Mouse (Mus musculus) lung, embryonic 14.5 days (tissue): ENCODE data around the gene Kctd15. TPM values are rescaled to one million over a fixed set of nuclear protein-coding genes. Genes with fewer than 3 reads are reported as not detected.

Experiments used
- ATAC-seq: fragments of 200-750 bp; cut with Nextera tagmentation; 2 replicates; pipeline ENCODE4 v1.8.0; 2017; ENCODE audit warnings: mild to moderate bottlenecking, moderate TSS enrichment, moderate library complexity; ENCODE audit not compliant: insufficient read depth
- DNase-seq: peaks from one replicate; pipeline ENCODE4 v3.0.0-alpha.2; 2015
- H3K27ac ChIP-seq: fragments of 300-500 bp; sonication (generic); 2 replicates; pipeline ENCODE4 v1.5.1; 2014; ENCODE audit warnings: low read depth, mild to moderate bottlenecking, moderate library complexity
- H3K27me3 ChIP-seq: fragments of 300-500 bp; sonication (generic); 2 replicates; pipeline ENCODE4 v1.6.1; 2014; ENCODE audit warnings: low read length, control low read depth; ENCODE audit not compliant: insufficient read depth
- H3K36me3 ChIP-seq: fragments of 300-500 bp; sonication (generic); 2 replicates; pipeline ENCODE4 v1.6.1; 2014; ENCODE audit warnings: control low read depth; ENCODE audit not compliant: insufficient read depth
- H3K4me1 ChIP-seq: fragments of 300-500 bp; sonication (generic); 2 replicates; pipeline ENCODE4 v1.6.1; 2014; ENCODE audit warnings: antibody characterized with exemption, control low read depth; ENCODE audit not compliant: insufficient read depth
- H3K4me2 ChIP-seq: fragments of 300-500 bp; sonication (generic); 2 replicates; pipeline ENCODE4 v1.6.1; 2014; ENCODE audit warnings: mild to moderate bottlenecking
- H3K4me3 ChIP-seq: fragments of 300-500 bp; sonication (generic); 2 replicates; pipeline ENCODE4 v1.5.1; 2014; ENCODE audit warnings: low read depth, low read length
- H3K9ac ChIP-seq: fragments of 300-500 bp; sonication (generic); 2 replicates; pipeline ENCODE4 v1.6.1; 2014
- H3K9me3 ChIP-seq: fragments of 300-500 bp; sonication (generic); 2 replicates; pipeline ENCODE4 v1.6.1; 2016; ENCODE audit warnings: low read depth, low read length, control low read depth
- CTCF ChIP-seq: IDR thresholded peaks from 2 replicates; pipeline ENCODE4 v1.5.1; 2016; ENCODE audit warnings: antibody characterized with exemption, low read depth
- WGBS: fragments of 180-500 bp; shearing (Covaris S2); extraction: QIAGEN DNeasy Blood & Tissue Kit; methylation state at CpG from one replicate; pipeline ENCODE4 v1.1.7; 2014; 5-methylcytosine and 5-hydroxymethylcytosine counted together
- polyA plus RNA-seq: library from polyadenylated mRNA; unstranded; fragments of >200 nt; fragmentation: Nextera tagmentation; extraction: Ambion mirVana; gene quantifications from 2 replicates; pipeline ENCODE4 v1.2.1, GENCODE M21; 2014

Gene Kctd15
- polyA plus RNA-seq, 1 experiment from 2014 or later, result 11.0 TPM

GRCm38 (mm10) chr7:34669336-34669735 is 12.8 kb upstream of the Kctd15 start:
- no peak overlapping the region for H3K9ac ChIP-seq
- H3K4me2 ChIP-seq, result no peak overlapping the region
- ATAC-seq (no peak), DNase-seq (no peak)
- TF ChIP-seq CTCF, result no peak
- H3K4me3 ChIP-seq, result no peak overlapping the region
- no peaks in the 10 kb centered on the region for H3K4me1 ChIP-seq
- 13% methylated on average over 9 of the region's 9 CpGs for WGBS
- peaks cover 14% of the 10 kb centered on the region for H3K27me3 ChIP-seq
- H3K27ac ChIP-seq, result no peak overlapping the region
- no peaks in the 10 kb centered on the region for H3K9me3 ChIP-seq
- H3K36me3 ChIP-seq, result no peaks in the 10 kb centered on the region

GRCm38 (mm10) chr7:34667874-34668273 is 11.3 kb upstream of the Kctd15 start:
- no peaks in the 10 kb centered on the region; the same call in 1 of the 2 replicates for H3K27me3 ChIP-seq
- no peak overlapping the region for H3K27ac ChIP-seq
- no peak for TF ChIP-seq CTCF
- WGBS, result 67% methylated on average over 16 of the region's 16 CpGs
- no peaks in the 10 kb centered on the region for H3K36me3 ChIP-seq
- no peak overlapping the region for H3K4me3 ChIP-seq
- H3K4me1 ChIP-seq, result no peaks in the 10 kb centered on the region
- no peaks in the 10 kb centered on the region for H3K9me3 ChIP-seq
- no peak overlapping the region for H3K4me2 ChIP-seq
- DNase-seq (no peak), ATAC-seq (no peak)
- no peak overlapping the region for H3K9ac ChIP-seq

GRCm38 (mm10) chr7:34663145-34663544 is 6.6 kb upstream of the Kctd15 start:
- Histone ChIP-seq H3K9ac (no peak overlapping the region), H3K27ac (no peak overlapping the region), H3K36me3 (no peaks in the 10 kb centered on the region), H3K4me2 (no peak overlapping the region), H3K4me3 (no peak overlapping the region), H3K4me1 (no peaks in the 10 kb centered on the region), H3K27me3 (no peaks in the 10 kb centered on the region; the same call in 1 of the 2 replicates), H3K9me3 (no peaks in the 10 kb centered on the region)
- TF ChIP-seq CTCF, result no peak
- no peak for ATAC-seq
- DNase-seq, result no peak
- 38% methylated on average over 7 of the region's 7 CpGs for WGBS

GRCm38 (mm10) chr7:34662227-34662626 is 5.7 kb upstream of the Kctd15 start:
- TF ChIP-seq CTCF, result no peak
- H3K9ac ChIP-seq, result no peak overlapping the region
- no peaks in the 10 kb centered on the region; the same call in 1 of the 2 replicates for H3K27me3 ChIP-seq
- no peaks in the 10 kb centered on the region for H3K36me3 ChIP-seq
- no peak for DNase-seq
- 26% methylated on average over 5 of the region's 5 CpGs for WGBS
- no peaks in the 10 kb centered on the region for H3K4me1 ChIP-seq
- no peaks in the 10 kb centered on the region for H3K9me3 ChIP-seq
- H3K4me2 ChIP-seq, result no peak overlapping the region
- H3K27ac ChIP-seq, result no peak overlapping the region
- H3K4me3 ChIP-seq, result no peak overlapping the region
- ATAC-seq, result no peak

GRCm38 (mm10) chr7:34659386-34660085 is 3.0 kb upstream of the Kctd15 start:
- 58% methylated on average over 5 of the region's 6 CpGs for WGBS
- no peak for TF ChIP-seq CTCF

GRCm38 (mm10) chr7:34655086-34655839 is 1.3 kb downstream of the Kctd15 start:
- no peaks in the 10 kb centered on the region for H3K27me3 ChIP-seq
- TF ChIP-seq CTCF, result peak; percentile 79
- peak; percentile 77 for ATAC-seq
- WGBS, result under 1% methylated on average over 45 of the region's 74 CpGs
- peak overlapping the region; percentile 94 for H3K9ac ChIP-seq
- H3K4me3 ChIP-seq, result peak overlapping the region; percentile 76
- H3K9me3 ChIP-seq, result no peaks in the 10 kb centered on the region
- DNase-seq, result peak; percentile 97
- peak overlapping the region; percentile 99 for H3K27ac ChIP-seq
- peaks cover 7% of the 10 kb centered on the region; the same call in 1 of the 2 replicates for H3K36me3 ChIP-seq
- H3K4me2 ChIP-seq, result peak overlapping the region; percentile 80
- H3K4me1 ChIP-seq, result no peaks in the 10 kb centered on the region

More at GRCm38 (mm10) chr7:34659386-34660085, 3.0 kb upstream of the Kctd15 start:
- H3K27ac ChIP-seq, result no peak overlapping the region
- no peaks in the 10 kb centered on the region; the same call in 1 of the 2 replicates for H3K27me3 ChIP-seq
- H3K36me3 ChIP-seq, result no peaks in the 10 kb centered on the region
- no peaks in the 10 kb centered on the region for H3K4me1 ChIP-seq
- no peaks in the 10 kb centered on the region for H3K9me3 ChIP-seq
- no peak overlapping the region for H3K4me2 ChIP-seq
- no peak overlapping the region for H3K4me3 ChIP-seq
- ATAC-seq (no peak), DNase-seq (no peak)
- H3K9ac ChIP-seq, result no peak overlapping the region

GRCm38 (mm10) chr7:34654441-34655085 is 2.0 kb downstream of the Kctd15 start:
- H3K27ac ChIP-seq, result peak overlapping the region; percentile 99
- H3K4me3 ChIP-seq, result peak overlapping the region; percentile 76
- H3K36me3 ChIP-seq, result peaks cover 14% of the 10 kb centered on the region
- H3K9me3 ChIP-seq, result no peaks in the 10 kb centered on the region
- peak overlapping the region; percentile 94 for H3K9ac ChIP-seq
- DNase-seq, result peak; percentile 76
- H3K4me1 ChIP-seq, result no peaks in the 10 kb centered on the region
- TF ChIP-seq CTCF, result no peak
- H3K4me2 ChIP-seq, result peak overlapping the region; percentile 80
- peak; percentile 33 for ATAC-seq
- H3K27me3 ChIP-seq, result no peaks in the 10 kb centered on the region
- WGBS, result 1% methylated on average over 56 of the region's 81 CpGs
